Mouse (Mus musculus): ENCODE results near the gene Fbxw21.
A peak's percentile ranks its signal among the peaks of the same experiment; 100 is the strongest.

The Fbxw21 gene

GRCm38 (mm10) chr9:109111101-109111500, 50.7 kb downstream of the Fbxw21 start:
- DNase-seq (ENCODE audit: low read depth) = no peak

GRCm38 (mm10) chr9:109110240-109110639, 51.6 kb downstream of the Fbxw21 start:
- DNase-seq (ENCODE audit: low read depth) = no peak

GRCm38 (mm10) chr9:109107341-109107740, 54.5 kb downstream of the Fbxw21 start:
- DNase-seq (ENCODE audit: low read depth) = no peak

GRCm38 (mm10) chr9:109105648-109106047, 56.2 kb downstream of the Fbxw21 start:
- DNase-seq (ENCODE audit: low read depth) = no peak

- no peak for DNase-seq (ENCODE audit: low read depth)
These were observed 56.8 kb downstream of the Fbxw21 start for GRCm38 (mm10) chr9:109105011-109105410.

GRCm38 (mm10) chr9:109104083-109104482, 57.8 kb downstream of the Fbxw21 start:
- no peak for DNase-seq (ENCODE audit: low read depth)

- no peak for DNase-seq (ENCODE audit: low read depth)
These were observed 58.6 kb downstream of the Fbxw21 start for GRCm38 (mm10) chr9:109103250-109103649.

GRCm38 (mm10) chr9:109102541-109102940, 59.3 kb downstream of the Fbxw21 start:
- no peak for DNase-seq (ENCODE audit: low read depth)

- no peak for DNase-seq (ENCODE audit: low read depth)
These were observed 59.9 kb downstream of the Fbxw21 start for GRCm38 (mm10) chr9:109101933-109102445.

GRCm38 (mm10) chr9:109100307-109100928, 61.4 kb downstream of the Fbxw21 start:
- DNase-seq (ENCODE audit: low read depth) = no peak

GRCm38 (mm10) chr9:109098969-109099368, 62.9 kb downstream of the Fbxw21 start:
- DNase-seq (ENCODE audit: low read depth) = no peak

- no peak for DNase-seq (ENCODE audit: low read depth)
These were observed 63.5 kb downstream of the Fbxw21 start for GRCm38 (mm10) chr9:109098366-109098765.

- DNase-seq (ENCODE audit: low read depth) = peak; percentile 68
These were observed 64.0 kb downstream of the Fbxw21 start for GRCm38 (mm10) chr9:109097831-109098230.

- no peak for DNase-seq (ENCODE audit: low read depth)
These were observed 64.5 kb downstream of the Fbxw21 start for GRCm38 (mm10) chr9:109097291-109097690.

GRCm38 (mm10) chr9:109096856-109097255, 65.0 kb downstream of the Fbxw21 start:
- DNase-seq (ENCODE audit: low read depth) = no peak

- no peak for DNase-seq (ENCODE audit: low read depth)
These were observed 65.6 kb downstream of the Fbxw21 start for GRCm38 (mm10) chr9:109096251-109096661.

- no peak for DNase-seq (ENCODE audit: low read depth)
These were observed 66.5 kb downstream of the Fbxw21 start, which contains the start of gene Plxnb1 for GRCm38 (mm10) chr9:109095137-109095982. Plxnb1 (plus strand) TSS chr9:109095389.

- DNase-seq (ENCODE audit: low read depth) = no peak
These were observed 67.2 kb downstream of the Fbxw21 start for GRCm38 (mm10) chr9:109094553-109095136.

- no peak for DNase-seq (ENCODE audit: low read depth)
These were observed 67.9 kb downstream of the Fbxw21 start for GRCm38 (mm10) chr9:109093786-109094552.

GRCm38 (mm10) chr9:109092799-109093198, 69.0 kb downstream of the Fbxw21 start:
- DNase-seq (ENCODE audit: low read depth) = no peak

GRCm38 (mm10) chr9:109091802-109092201, 70.0 kb downstream of the Fbxw21 start:
- DNase-seq (ENCODE audit: low read depth) = no peak

- no peak for DNase-seq (ENCODE audit: low read depth)
These were observed 71.4 kb downstream of the Fbxw21 start for GRCm38 (mm10) chr9:109090446-109090845.
